Mouse (Mus musculus) gastrocnemius, postnatal 14 days (tissue): ENCODE measurements around the gene Mroh2a. TPM values are rescaled to one million over a fixed set of nuclear protein-coding genes. Genes with fewer than 3 reads are reported as not detected.
"Not testable (repeated sequence)": the region's sequence is repeated elsewhere in the genome, so short reads cannot be mapped to it uniquely, and the experiment has no call there.

Source experiments
- DNase-seq: peaks from one replicate; pipeline ENCODE4 v3.0.0; 2021; ENCODE audit warnings: mixed read lengths
- intact Hi-C: fragments of 180-260 bp; cut with DNase I; formaldehyde crosslinking; loops from one replicate; pipeline ENCODE4 v1.15.1; 2025; ENCODE audit warnings: low total_unique reads
- total RNA-seq, 2 experiments: library from RNA; stranded (reverse); gene quantifications; 2 replicates each; pipeline ENCODE4 v1.2.3; 2021

Mroh2a gene
- total RNA-seq, 2 experiments from 2014 or later = not detected

DNA sequence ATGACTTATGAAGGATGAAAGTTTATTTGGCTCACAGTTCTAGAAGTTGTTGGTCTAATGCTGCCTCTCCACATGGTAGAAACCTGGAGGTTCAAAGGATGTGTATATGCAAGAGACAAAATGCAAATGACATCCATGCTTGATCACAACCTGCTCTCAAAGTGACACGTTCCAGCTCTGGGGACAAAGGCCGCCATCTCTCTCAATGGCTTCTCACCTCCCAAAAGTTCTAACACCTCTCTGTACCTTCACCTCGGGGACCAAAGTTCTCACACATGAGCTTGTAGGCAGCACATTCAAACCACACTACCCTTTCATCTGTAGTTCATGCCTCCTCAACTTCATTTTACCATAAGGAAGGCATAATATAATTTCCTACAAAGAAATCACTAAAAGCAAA is 9.2 kb upstream of the Mroh2a start:
- no peak for DNase-seq
- intact Hi-C loops = no loop called here

DNA sequence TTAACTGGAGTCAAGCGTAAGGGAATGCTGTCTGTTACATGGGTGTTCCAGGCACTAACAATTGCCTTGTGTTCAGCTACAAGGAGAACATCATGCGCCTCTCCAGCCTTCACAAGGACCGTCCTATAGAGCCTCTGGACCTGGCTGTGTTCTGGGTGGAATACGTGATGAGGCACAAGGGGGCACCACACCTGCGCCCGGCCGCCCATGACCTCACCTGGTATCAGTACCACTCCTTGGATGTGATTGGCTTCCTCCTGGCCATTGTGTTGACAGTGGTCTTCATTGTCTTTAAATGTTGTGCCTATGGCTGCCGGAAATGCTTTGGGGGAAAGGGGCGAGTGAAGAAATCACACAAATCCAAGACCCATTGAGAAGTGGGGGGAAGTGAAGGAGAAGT is 8.7 kb upstream of the Mroh2a start:
- intact Hi-C loops = no loop called here
- DNase-seq = no peak

DNA sequence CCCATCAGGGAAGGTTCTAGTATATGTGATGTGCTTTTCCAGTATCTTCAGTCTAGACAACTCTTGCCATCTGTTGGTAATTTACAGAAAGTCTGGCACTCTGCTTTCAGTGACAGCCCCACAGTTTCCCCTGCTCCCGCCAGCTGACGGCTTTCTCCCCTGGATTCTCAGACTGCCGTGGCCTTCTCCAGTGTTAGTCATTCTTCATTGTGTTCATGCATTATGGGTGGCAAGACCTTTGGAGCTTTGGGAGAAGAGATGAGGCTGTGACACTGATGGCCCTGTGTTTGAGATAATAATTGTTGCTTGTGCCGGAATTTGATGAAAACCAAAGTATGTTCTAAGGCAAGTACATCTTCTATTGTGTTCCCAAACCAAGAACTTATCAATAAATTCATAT is 8.2 kb upstream of the Mroh2a start:
- no peak for DNase-seq
- intact Hi-C loops = no loop called here

DNA sequence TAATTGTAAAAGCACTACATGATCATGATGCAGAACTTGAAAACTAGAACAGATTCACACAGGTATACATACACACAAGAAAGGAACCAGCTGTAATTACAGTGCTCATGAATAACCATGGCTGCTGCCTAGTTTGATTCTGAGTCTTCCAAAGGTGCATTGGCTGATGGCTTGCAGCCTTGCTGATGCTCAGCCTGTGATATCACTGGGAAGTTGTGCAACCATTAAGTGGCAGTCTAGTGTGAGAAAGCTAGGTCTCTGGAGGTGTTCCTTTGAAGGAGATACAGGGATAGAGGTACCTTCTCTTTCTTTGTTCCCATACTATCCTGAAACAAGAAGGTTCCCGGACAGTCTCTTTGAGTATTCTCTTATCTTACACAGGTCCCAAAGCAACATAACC is 7.7 kb upstream of the Mroh2a start:
- intact Hi-C loops = no loop called here
- DNase-seq = no peak

DNA sequence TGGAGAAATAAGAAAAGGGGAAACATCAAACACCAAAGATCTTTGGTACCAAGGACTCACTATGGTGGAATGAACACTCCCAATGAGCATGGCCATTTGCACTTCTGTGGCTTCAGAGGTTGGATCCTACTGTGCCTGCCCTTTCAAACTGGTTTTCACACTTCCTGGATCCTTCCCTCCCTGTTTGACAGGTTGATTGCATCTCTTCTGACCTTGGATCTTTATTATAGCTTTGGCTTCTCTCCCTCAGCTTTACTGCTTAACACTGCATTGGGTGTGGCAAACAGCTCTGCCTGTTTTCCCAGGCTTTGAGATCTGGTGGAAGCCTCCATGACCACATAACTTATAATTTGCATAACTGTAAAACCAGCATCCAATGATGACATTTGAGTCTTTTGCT is 6.5 kb upstream of the Mroh2a start:
- DNase-seq = no peak

DNA sequence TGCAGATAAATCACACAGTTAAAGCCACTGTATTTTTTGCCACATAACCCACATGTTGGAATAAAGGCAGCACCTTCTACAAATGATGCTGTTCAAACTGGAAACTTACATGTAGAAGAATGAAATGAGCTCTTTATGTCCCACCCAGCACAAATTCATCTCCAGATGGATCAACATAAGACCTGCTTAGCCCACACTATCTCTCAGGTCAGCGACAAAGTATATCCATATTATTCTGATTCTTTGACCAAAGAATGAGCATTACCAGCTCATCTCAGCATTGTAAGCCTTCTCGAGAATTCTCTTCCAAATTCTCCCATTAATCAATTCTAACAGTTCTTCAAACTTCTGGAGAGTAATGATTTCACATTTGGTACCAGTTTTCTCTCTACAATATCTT is 4.6 kb upstream of the Mroh2a start:
- no peak for DNase-seq
- intact Hi-C loops = no loop called here

More for the DNA sequence above, 6.5 kb upstream of the Mroh2a start:
- intact Hi-C loops = no loop called here

DNA sequence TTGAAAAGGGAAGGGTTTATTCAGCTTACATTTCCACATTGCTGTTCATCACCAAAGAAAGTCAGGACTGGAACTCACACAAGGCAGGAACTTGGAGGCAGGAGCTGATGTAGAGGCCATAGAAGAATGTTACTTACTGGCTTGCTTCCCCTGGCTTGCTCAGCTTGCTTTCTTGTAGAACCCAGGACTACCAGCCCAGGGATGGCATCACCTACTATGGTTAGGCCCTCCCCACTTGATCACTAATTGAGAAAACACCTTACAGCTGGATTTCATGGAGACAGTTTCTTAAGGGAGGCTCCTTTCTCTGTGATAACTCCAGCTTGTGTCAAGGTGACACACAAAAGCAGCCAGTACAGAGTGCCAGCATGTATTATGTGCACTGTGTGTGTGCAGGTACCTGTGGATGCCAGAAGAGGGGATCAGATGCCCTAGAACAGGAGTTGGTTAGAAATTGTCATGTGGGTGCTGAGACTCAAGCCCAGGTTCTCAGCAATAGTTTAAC is 3.7 kb upstream of the Mroh2a start:
- intact Hi-C loops, DNase-seq: not testable (repeated sequence)

DNA sequence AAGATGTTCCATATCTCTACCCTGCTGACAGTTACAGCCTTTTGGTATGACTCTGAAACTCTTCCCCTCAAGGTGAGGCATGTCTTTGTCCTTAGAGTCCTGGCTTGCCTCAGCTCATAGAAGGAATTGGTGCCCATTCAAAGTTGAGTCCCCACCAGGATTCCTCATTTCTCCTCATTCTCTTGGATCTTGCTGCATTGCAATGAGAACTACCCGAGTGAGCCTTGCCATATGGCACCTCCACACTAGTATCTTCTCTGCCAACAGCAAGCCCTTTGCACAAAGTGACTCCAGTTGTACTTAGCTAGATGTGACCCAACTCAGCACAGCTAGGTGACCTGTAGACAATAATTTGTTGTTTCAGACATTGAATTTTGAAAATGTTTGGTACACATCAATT is 3.2 kb upstream of the Mroh2a start:
- no peak for DNase-seq
- intact Hi-C loops = no loop called here

DNA sequence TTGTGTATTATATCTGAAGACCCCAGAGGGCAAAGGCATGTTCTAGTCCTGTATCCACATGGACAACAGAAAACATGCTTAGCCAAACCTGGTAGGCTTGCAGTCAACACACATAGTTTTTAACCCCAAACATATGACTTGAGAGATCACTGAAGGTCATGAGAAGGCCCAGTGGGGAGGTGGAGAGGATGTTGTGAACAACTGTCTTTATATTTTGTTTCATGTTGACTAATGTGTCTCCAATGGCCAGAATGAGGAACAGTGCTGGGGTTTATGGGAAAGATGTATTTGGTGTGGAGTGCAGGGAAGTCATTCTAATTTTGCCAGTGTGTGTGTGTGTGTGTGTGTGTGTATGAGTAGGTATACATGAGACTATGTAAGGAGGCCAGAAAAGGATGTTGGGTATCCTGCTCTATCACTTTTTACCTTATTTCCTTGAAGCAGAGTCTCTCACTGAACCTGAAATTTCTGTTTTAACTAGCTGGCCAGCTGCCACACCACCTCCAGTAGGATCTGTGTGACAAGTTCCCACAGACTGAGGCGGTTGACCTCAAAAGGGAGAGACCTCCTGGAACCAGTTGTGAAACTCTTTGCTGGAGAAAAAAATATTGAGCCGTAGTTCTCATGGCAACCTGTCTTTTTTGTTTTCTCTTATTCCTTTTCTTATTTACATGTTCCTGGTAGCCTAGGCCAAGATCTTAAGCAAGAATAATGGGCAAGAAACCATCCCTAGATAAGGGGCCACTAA is 2.6 kb upstream of the Mroh2a start:
- intact Hi-C loops = no loop called here
- DNase-seq = no peak

DNA sequence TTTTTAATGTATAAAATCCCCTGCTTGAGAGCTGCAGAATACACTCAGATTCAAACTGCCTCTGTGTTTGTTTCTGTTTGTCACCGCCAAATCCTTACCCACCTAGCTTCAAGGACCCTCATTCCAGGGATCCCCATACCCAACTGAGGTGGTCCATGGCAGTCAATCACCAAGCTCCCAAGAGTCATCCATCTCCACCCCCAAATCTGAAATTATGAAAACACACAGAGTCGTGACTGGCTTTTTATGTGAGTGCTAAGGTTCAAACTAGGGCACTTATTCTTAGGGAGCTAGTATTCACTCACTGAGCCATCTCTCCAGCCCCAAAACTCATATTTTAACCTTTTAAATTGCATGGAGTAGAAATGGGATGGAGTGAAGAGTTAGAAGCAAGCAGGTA is 1.5 kb upstream of the Mroh2a start:
- DNase-seq, intact Hi-C loops: not testable (repeated sequence)

DNA sequence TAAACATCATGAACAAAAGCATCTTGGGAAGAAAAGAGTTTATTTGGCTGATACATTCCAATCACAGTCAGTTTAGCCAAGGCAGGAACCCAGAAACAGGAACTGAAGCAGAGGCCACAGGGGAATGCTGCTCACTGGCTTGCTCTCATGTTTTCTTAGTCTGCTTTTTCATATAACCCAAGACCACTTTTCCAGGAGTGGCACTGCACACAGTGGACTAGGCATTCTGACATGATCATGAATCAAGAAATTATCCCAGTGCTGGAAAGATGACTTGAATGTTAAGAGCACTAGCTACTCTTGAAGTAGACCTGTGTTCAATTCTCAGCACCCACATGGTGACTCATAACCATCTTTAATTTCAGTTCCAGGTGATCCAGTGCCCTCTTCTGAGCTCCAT is 1.0 kb upstream of the Mroh2a start:
- intact Hi-C loops = no loop called here
- no peak for DNase-seq

DNA sequence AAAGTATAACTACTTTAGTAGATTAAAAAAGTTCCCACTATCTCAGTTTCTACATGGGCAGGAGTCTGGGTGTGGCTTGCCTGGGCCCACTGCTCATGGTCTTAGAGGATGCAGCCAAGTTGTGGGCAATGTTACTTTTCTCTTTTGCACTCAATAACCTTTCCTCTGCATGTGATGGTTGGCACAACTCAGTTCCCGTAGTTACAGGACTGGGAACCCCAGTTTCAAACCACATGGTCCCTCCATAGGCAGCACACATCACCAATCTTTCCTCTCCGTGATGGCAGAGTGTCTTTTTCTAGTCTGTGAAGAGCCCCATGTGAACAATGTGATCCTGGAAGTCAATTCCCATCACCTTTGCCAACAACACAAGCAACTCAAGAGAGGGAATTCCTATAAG is 696 bp downstream of the Mroh2a start:
- DNase-seq = no peak
- intact Hi-C loops = no loop called here

DNA sequence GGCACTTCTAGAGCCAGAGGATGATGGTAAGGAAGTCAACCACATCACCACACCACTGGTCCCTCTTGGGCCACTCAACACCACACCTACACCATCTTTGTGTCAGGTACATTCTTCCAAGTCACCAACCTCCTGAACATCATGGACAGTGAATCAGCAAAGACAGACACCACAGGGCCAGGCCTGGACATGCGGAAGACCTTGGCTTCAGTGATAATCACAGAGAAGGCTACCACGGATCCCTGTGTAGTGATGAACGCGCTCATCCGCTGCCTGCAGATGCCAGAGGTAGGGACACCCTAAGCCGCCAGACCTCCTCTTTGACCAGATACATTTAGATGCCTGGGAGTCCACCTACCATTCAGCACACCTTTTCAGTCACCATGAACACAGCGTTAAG is 1.3 kb downstream of the Mroh2a start:
- intact Hi-C loops = no loop called here

DNA sequence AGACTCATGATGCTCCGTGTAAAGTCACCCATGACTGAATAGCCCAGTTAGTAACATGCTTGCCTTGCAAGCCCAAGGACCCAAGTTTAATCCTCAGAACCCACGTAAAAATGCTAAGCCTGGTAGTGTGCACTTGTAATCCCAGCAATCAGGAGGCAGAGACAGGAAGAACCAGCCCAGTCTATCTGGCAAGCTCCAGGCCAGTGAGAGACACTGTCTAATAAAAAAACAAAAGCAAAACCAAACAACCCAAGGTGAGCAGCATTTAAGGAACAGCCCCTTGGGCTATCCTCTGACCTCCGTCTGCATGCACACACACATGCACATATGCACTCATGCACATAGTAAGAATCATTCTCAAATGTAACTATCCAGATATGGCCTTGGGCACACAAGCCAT is 2.8 kb downstream of the Mroh2a start:
- no peak for DNase-seq
- intact Hi-C loops = no loop called here

More for the DNA sequence above, 1.3 kb downstream of the Mroh2a start:
- no peak for DNase-seq

DNA sequence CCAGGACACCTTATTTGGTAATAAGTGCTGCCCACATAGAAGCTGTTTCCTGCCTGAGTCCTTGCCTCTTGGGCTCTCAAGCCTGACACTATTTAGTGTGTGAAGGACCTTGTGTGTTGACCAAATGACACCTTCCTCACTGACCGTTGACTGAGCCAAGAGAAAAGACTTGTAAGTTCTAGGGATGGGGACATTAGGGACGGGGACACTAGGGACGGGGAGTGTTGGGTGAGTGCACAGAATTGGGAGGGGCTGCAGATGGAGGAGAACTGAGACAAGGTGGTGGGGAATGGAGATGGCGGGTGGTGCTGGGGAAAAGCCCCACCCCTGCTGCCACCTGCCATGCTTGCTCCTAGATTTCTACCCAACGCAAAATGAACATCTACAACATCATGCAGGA is 3.2 kb downstream of the Mroh2a start:
- DNase-seq = no peak
- intact Hi-C loops = no loop called here

DNA sequence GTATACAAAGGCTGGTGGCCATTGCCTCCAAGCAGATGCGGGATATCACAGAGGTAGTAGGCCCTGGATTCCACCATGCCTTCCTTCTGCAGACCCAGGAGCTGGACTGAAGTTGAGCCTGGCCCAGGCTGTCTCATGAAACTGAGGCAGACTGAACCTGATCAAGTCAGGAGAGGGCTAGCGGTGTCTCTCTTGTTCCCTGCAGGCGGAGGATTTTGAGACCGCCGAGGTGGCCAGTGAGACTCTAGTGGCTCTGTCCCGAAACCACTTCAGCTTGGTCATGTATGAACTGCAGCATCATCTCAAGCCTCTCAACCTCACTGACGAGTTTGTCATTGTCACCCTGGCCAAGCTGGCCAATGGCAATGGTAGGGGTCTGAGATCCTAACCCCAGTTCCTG is 3.6 kb downstream of the Mroh2a start:
- no peak for DNase-seq
- intact Hi-C loops = no loop called here

DNA sequence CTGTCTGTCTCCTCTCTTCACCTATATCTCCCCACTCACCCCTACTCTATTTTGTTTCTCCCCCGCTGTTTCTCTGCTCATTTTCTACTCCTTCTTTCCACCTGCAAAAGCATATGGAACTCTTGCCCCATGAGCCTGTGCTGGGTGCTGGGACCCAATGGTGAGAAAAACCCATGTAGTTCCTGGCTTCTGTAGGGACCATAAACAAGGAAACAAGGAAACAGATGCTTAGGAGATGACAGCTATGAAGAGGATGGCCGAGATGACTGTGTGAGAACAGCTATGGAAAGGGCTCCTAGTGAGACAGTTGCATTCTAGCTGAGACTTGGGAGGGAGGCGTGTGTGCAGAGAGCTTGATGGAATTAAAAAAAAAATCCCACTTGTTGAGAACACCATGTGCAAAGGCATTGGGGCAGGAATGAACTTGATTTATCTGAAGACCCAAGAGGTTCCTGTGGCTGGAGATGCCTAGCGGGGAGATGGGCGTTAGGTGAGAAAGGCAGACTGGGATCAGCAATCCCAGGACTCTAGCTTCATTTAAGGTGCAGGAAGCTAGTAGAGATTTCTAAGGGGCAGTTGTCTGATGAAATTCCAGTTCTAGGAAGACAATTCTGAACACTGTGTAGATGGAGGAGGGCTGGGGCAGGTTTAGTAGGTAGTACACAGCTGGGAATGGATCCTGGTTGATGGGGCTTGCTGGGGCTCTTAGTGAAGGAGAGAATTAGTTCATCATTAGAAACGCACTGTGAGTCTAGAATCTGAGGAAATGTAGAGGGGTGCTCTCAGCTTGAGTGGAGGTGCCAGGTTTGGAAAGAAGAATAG is 4.4 kb downstream of the Mroh2a start:
- peak; percentile 4 for DNase-seq
- intact Hi-C loops = no loop called here

DNA sequence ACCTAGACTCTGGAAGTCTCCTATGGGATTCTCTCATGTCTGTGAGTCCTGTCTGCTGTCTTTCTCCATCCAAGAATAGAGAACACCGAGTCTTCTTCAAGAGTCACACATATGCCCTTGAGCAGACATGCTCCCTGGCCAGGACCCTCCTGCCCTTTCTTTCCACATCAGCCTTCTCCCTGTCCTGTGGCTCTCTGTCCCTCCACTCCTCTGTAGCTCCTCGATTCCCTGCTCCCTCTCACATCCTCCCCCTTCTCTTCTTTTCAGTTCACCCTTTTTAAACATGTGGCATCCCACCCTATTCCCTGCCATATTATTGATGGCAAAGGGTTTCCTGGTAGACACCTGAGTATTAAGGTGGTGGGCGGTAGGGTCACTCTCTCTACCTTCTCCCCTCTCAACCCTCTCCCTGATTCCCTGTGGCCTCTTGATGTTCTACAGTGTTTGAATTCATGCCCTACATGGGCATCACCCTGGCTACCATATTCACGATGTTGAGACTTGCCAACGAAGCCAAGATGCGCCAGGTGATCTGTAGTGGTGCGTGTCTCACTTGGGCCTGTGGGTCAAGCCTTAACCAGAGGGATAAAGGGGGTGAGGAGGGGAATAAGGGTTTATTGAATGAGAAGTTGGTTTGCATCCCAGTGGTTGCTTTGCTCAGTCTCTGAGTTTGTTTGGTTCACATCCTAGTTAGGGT is 5.2 kb downstream of the Mroh2a start:
- intact Hi-C loops = no loop called here
- peak; percentile 7 for DNase-seq

DNA sequence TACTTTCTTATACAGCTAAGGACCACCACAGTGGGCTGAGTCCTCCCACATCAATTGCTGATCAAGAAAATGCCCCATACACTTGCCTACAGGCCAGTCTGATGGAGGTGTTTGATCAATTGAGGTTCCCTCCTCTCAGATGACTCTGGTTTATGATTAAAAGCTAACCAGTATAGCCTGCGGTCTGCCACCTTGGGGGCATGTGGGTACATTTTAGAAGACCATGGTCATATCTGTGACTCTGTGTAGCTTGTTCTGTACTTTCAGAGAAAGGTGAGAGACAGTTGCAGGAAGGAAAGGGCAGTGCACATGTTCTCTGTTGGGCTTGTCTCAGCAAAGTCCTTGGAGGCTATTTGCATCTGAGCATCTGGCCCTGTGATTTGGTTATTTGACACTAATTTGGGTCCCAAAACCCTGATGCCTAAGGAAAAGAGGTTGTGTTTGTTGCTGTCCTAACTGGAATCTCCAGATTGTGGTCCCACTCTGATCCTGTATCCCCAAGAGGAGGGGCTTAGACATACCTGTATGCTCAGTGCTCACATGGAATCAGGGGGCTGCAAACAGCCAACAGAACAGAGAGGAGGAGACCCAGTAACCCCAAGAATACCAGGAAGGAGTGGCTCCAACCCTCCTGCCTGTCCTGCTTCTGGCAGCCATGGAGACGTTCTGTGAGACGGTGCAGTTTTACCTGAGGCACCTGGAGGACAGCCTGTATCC is 6.0 kb downstream of the Mroh2a start:
- intact Hi-C loops = no loop called here
- DNase-seq = peak; percentile 1
